Mouse (Mus musculus) embryonic facial prominence, embryonic 12.5 days (tissue): ENCODE data around the gene Ugt1a7c. TPM values are rescaled to one million over a fixed set of nuclear protein-coding genes. Genes with fewer than 3 reads are reported as not detected.

ENCODE experiments used
- ATAC-seq: fragments of 200-750 bp; cut with Nextera tagmentation; 2 replicates; pipeline ENCODE4 v1.8.0; 2017; ENCODE audit not compliant: insufficient number of reproducible peaks, insufficient read depth, low FRiP score, low TSS enrichment
- H3K27ac ChIP-seq: fragments of 300-500 bp; sonication (generic); 2 replicates; pipeline ENCODE4 v1.5.1; 2016; ENCODE audit warnings: mild to moderate bottlenecking
- H3K27me3 ChIP-seq: fragments of 300-500 bp; sonication (generic); 2 replicates; pipeline ENCODE4 v1.6.1; 2016; ENCODE audit warnings: mild to moderate bottlenecking, moderate library complexity
- H3K36me3 ChIP-seq: fragments of 300-500 bp; sonication (generic); 2 replicates; pipeline ENCODE4 v1.6.1; 2016; ENCODE audit warnings: mild to moderate bottlenecking
- H3K4me1 ChIP-seq: fragments of 300-500 bp; sonication (generic); 2 replicates; pipeline ENCODE4 v1.6.1; 2016
- H3K4me2 ChIP-seq: fragments of 300-500 bp; sonication (generic); replicated peaks from 2 replicates; pipeline ENCODE4 v1.6.1; 2016; ENCODE audit warnings: mild to moderate bottlenecking, moderate library complexity
- H3K4me3 ChIP-seq: fragments of 300-500 bp; sonication (generic); 2 replicates; pipeline ENCODE4 v1.5.1; 2016; ENCODE audit warnings: mild to moderate bottlenecking
- H3K9ac ChIP-seq: fragments of 300-500 bp; sonication (generic); 2 replicates; pipeline ENCODE4 v1.6.1; 2016; ENCODE audit warnings: mild to moderate bottlenecking, moderate library complexity
- H3K9me3 ChIP-seq: fragments of 300-500 bp; sonication (generic); 2 replicates; pipeline ENCODE4 v1.6.1; 2016; ENCODE audit warnings: mild to moderate bottlenecking, moderate library complexity
- WGBS: fragments of 180-500 bp; shearing (Covaris S2); methylation state at CpG from one replicate; pipeline ENCODE4 v1.1.7; 2016; 5-methylcytosine and 5-hydroxymethylcytosine counted together
- polyA plus RNA-seq: library from polyadenylated mRNA; unstranded; fragments of >200 nt; fragmentation: Nextera tagmentation; extraction: Ambion mirVana; gene quantifications from 2 replicates; pipeline ENCODE4 v1.2.1, GENCODE M21; 2016

Gene Ugt1a7c
- polyA plus RNA-seq, 1 experiment from 2014 or later: 0.63 TPM

DNA sequence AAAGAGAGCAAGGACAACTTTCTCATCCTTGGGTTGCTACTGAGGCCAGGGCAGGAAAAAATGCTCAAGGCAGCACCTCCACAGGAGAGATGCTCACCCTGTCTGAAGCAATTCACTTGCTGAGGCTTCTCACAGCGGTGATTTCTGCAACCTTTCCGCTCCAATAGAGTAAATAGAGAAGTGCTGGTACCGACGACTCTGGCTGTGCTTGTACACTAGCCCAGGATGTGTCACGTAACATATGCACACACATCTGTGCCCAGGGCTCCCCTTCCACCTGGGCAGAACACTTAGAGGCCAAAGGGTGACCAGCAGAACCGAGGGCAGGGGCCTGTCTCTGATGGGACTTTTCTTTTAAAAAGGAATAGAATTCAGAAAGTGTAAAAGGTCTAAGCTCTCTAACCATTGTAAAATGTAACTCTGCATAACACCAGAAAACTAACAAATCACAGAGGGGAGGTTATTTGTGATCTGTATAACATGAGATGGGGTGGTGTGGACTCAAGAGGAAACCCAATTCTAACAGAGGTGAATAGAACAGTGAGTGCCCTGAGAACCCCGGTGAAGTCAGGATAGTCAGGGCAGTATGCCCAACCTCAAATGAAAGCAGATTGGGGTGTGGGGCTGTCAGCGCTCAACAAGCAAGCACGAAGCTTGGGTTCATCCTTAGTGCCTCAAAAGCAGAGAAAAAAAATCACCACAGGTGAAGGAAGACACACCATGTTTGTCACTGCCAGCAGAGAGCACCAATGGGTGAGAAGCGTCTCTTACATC, 165.9 kb downstream of the Ugt1a7c start:
- H3K27ac ChIP-seq: no peak overlapping the region
- WGBS: 85% methylated on average over 10 of the region's 10 CpGs
- H3K9ac ChIP-seq: no peak overlapping the region
- H3K36me3 ChIP-seq: peaks cover 66% of the 10 kb centered on the region
- H3K27me3 ChIP-seq: no peaks in the 10 kb centered on the region
- no peak overlapping the region for H3K4me2 ChIP-seq
- H3K4me3 ChIP-seq: no peak overlapping the region
- peaks cover 50% of the 10 kb centered on the region for H3K9me3 ChIP-seq
- ATAC-seq: no peak
- H3K4me1 ChIP-seq: no peaks in the 10 kb centered on the region

DNA sequence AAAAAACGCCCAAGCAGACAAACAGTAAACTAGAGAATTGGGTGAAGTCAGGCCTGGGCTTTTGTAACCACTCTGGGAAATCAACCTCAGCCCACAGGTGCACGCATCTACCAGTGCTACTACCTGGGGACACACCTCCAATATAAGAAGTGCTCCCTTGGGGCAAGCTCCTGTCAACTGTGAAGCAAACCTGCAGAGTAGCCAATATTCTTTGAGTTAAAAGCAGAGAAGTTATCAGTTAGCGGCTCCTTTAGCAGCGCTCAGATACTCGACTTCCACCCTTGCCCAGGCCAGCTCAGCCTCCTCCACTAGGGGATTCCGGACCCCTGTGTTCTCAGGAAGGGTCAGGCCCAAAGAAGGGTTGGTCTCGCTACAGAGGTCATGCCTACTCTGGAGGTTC, 166.8 kb downstream of the Ugt1a7c start:
- no peak overlapping the region for H3K27ac ChIP-seq
- peaks cover 75% of the 10 kb centered on the region for H3K36me3 ChIP-seq
- no peak overlapping the region for H3K4me3 ChIP-seq
- no peaks in the 10 kb centered on the region for H3K27me3 ChIP-seq
- WGBS: 88% methylated on average over 7 of the region's 7 CpGs
- H3K4me2 ChIP-seq: no peak overlapping the region
- H3K9ac ChIP-seq: no peak overlapping the region
- no peaks in the 10 kb centered on the region for H3K4me1 ChIP-seq
- no peak for ATAC-seq
- peaks cover 42% of the 10 kb centered on the region for H3K9me3 ChIP-seq

DNA sequence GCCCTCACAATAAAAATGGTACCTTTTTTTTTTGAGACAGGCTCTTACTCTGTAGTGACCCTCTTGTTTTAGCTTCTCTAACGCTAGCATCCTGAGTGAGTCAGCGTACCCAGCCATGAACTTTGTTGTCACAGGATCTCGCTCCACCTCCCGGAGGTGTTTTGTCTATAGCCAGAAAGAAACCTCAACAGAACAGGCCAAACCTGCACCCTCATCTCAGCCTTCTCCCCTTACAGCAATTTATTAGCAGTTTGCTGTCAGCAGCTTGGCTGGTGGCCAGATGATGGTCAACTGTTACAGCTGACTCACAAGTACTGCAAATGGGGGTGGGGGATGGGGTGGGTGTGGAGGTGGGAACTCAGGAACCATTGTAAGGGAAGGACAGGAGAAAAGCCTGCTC, 167.4 kb downstream of the Ugt1a7c start:
- Histone ChIP-seq H3K27ac (no peak overlapping the region), H3K4me1 (no peaks in the 10 kb centered on the region), H3K4me3 (no peak overlapping the region), H3K36me3 (peaks cover 81% of the 10 kb centered on the region), H3K4me2 (no peak overlapping the region), H3K9ac (no peak overlapping the region), H3K27me3 (no peaks in the 10 kb centered on the region), H3K9me3 (peaks cover 37% of the 10 kb centered on the region)
- 83% methylated on average over 4 of the region's 4 CpGs for WGBS
- no peak for ATAC-seq

DNA sequence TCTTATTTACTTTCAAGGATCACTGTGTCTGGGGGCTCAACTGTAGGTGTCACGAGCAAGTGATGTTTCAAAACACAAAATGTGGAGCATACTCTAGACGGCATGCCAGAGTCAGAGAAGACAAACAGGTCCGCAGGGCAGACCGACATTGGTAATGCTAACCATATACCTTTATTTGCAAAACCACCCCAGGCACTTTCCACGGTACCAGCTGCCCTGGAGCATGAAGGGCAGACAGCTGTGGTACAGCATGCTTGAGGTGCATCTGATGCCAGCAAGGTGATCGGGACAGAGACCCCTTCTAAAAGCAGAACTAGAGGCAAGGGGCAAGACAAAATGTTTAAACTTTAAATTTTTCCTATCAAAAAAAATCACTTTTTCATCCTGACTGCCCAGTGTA, 168.1 kb downstream of the Ugt1a7c start:
- no peak overlapping the region for H3K9ac ChIP-seq
- H3K27me3 ChIP-seq: no peaks in the 10 kb centered on the region
- H3K9me3 ChIP-seq: peaks cover 29% of the 10 kb centered on the region
- H3K4me2 ChIP-seq: no peak overlapping the region
- no peak for ATAC-seq
- H3K27ac ChIP-seq: no peak overlapping the region
- no peaks in the 10 kb centered on the region for H3K4me1 ChIP-seq
- no peak overlapping the region for H3K4me3 ChIP-seq
- H3K36me3 ChIP-seq: peaks cover 88% of the 10 kb centered on the region
- WGBS: 75% methylated on average over 6 of the region's 6 CpGs

DNA sequence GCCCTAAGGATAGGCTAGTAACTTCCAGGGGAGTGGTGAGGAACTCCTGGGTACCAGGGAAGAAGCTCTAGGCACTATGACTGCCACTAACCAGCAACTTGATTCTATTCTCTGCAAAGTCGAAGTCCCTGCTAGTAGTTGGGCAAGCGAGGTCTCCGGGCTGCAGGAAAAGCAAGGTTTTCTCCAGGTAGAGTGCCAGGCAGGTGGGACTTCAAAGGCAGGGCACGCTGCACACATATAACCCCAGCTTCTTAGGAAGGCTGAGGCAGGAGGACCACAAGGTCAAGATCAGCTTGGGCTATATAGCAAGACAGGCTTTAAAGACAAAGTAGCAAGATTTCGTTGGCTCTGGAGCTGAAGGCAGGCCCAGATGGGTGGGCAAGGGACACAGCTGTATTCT, 168.9 kb downstream of the Ugt1a7c start:
- no peaks in the 10 kb centered on the region for H3K4me1 ChIP-seq
- H3K9me3 ChIP-seq: peaks cover 24% of the 10 kb centered on the region; the same call in 1 of the 2 replicates
- no peak overlapping the region for H3K27ac ChIP-seq
- no peak overlapping the region for H3K4me2 ChIP-seq
- H3K4me3 ChIP-seq: no peak overlapping the region
- no peaks in the 10 kb centered on the region for H3K27me3 ChIP-seq
- ATAC-seq: no peak
- WGBS: 89% methylated on average over 5 of the region's 5 CpGs
- no peak overlapping the region for H3K9ac ChIP-seq
- peaks cover 96% of the 10 kb centered on the region for H3K36me3 ChIP-seq

DNA sequence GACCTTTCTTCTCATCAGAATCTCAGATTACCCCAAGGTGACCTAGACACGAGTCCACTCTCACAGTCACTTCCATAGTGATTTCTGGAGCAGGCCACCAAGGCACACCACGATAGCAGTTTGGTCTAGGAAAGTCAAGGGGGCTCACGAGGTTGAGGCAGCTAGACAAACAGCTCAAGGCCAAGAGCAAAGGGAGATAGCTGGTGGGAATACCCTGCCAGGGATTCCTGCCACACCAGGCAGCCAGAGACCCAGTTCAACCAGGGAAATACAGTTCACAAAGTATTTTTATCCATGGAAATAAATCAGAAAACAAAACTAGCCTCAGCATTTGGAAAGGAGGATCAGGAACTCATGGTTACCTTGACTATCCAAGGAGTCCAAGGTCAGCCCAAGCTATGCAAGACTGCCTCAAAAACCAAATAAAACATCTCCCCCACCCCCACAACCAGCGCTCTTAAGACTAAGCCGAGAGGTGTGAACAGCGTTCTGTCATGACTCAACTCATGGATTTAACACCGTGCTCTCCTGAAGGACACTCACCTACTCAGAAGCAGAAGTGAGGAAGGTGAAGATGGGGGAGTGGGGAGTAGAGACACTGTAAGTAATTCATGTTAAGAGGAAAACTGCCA, 169.5 kb downstream of the Ugt1a7c start:
- Histone ChIP-seq H3K27ac (no peak overlapping the region), H3K27me3 (no peaks in the 10 kb centered on the region), H3K9ac (no peak overlapping the region), H3K4me1 (no peaks in the 10 kb centered on the region), H3K36me3 (peaks cover 100% of the 10 kb centered on the region), H3K4me3 (no peak overlapping the region), H3K4me2 (no peak overlapping the region), H3K9me3 (peaks cover 24% of the 10 kb centered on the region; the same call in 1 of the 2 replicates)
- ATAC-seq: no peak
- 88% methylated on average over 7 of the region's 7 CpGs for WGBS

DNA sequence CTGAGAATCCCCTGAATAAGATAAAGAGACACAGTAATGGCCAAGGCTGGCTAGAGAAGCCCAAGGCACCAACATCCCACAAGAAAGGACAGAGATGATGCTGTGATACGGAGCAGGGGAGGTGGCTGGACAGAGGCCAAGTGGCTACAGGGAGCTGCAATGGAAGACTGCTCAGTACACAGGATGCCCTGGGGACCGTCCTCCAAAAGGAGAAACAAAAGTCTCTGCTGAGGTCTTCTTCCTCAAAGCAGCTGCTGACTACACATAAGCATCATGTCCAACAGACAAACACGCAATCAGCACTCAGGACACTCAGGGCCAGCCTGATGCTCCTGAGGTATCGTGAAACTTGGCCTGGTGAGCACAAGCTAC, 170.0 kb downstream of the Ugt1a7c start:
- Histone ChIP-seq H3K9me3 (peaks cover 22% of the 10 kb centered on the region; the same call in 1 of the 2 replicates), H3K36me3 (peaks cover 100% of the 10 kb centered on the region), H3K27me3 (no peaks in the 10 kb centered on the region), H3K9ac (no peak overlapping the region), H3K4me3 (no peak overlapping the region), H3K4me2 (no peak overlapping the region), H3K4me1 (no peaks in the 10 kb centered on the region), H3K27ac (no peak overlapping the region)
- WGBS: 80% methylated on average over 4 of the region's 4 CpGs
- no peak for ATAC-seq

DNA sequence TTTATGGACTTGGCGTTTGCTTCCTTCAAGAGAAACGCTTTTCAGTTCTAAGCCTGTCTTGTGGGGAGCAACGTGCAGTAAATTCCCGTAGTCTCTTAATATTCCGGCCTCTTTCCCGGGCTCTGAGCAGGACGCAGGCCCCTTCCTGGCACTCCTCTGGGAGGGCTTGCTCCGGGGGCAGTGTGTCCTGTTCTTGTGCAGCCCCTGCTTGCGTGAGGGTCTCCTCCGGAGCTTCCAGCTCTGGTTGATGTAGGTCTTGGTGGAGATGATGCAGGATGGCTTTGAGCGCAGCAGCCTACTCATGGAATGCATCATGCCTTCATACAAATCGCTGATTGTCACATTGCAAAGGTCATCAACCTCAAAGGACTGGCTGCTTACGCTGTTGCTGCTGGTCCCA, 171.3 kb downstream of the Ugt1a7c start:
- H3K27ac ChIP-seq: no peak overlapping the region
- no peak for ATAC-seq
- peaks cover 90% of the 10 kb centered on the region for H3K36me3 ChIP-seq
- 88% methylated on average over 13 of the region's 13 CpGs for WGBS
- no peak overlapping the region for H3K4me2 ChIP-seq
- no peaks in the 10 kb centered on the region for H3K4me1 ChIP-seq
- no peak overlapping the region for H3K4me3 ChIP-seq
- H3K9ac ChIP-seq: no peak overlapping the region
- H3K27me3 ChIP-seq: no peaks in the 10 kb centered on the region
- H3K9me3 ChIP-seq: 0 out of 2 replicates have a peak, but pooled peaks cover 16% of the 10 kb centered on the region

DNA sequence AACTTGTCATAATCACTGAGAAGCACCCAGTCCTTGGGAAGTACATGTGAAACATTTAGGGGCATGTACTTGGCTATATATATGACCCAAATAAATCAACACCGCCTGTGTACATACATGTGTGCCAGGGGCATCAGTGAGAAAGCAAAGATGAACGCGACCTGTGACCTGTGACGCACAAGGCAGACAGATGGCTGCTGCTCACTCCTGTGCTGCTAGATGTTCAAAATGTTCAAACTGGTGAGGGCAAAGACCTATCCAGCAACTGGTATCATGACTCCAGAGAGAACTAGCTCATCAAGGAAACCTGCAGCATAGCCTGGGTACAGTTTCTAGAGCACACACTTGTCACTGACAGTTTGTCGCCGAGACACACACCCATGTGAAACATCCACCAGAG, 172.6 kb downstream of the Ugt1a7c start:
- no peak overlapping the region for H3K4me3 ChIP-seq
- ATAC-seq: no peak
- 0 out of 2 replicates have a peak, but pooled peaks cover 14% of the 10 kb centered on the region for H3K9me3 ChIP-seq
- no peak overlapping the region for H3K4me2 ChIP-seq
- H3K27ac ChIP-seq: no peak overlapping the region
- WGBS: 92% methylated on average over 6 of the region's 6 CpGs
- peaks cover 87% of the 10 kb centered on the region for H3K36me3 ChIP-seq
- H3K4me1 ChIP-seq: no peaks in the 10 kb centered on the region
- no peaks in the 10 kb centered on the region for H3K27me3 ChIP-seq
- H3K9ac ChIP-seq: no peak overlapping the region

DNA sequence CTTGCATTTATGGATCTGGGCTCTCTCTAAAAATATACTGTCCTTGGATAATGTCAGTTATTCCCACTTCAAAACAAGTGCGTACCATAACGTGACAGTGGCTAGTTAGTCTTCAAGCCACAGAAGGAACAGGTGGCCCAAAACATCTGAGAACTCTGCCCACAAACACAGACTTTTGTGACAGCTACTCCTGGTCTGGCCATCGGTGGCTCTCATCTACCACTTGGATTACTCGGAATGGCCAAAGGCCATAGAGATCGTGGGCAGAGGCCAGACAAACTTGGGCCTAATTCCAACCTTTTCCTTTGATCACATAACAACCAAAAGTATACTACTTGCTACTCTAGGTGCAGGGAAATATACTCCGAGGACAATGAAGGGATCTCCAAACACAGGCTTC, 173.2 kb downstream of the Ugt1a7c start:
- Histone ChIP-seq H3K4me3 (no peak overlapping the region), H3K27ac (no peak overlapping the region), H3K9me3 (0 out of 2 replicates have a peak, but pooled peaks cover 14% of the 10 kb centered on the region), H3K27me3 (no peaks in the 10 kb centered on the region), H3K36me3 (peaks cover 87% of the 10 kb centered on the region), H3K9ac (no peak overlapping the region), H3K4me2 (no peak overlapping the region), H3K4me1 (no peaks in the 10 kb centered on the region)
- WGBS: 86% methylated on average over 6 of the region's 6 CpGs
- ATAC-seq: no peak
